Mouse (Mus musculus): ENCODE data around the gene Gm7029.

Gm7029 gene

GRCm38 (mm10) chr17:33913264-33913663 is 39.6 kb downstream of the Gm7029 start:
- DNase-seq (ENCODE audit: low spot score in 2 of 2) = no peak

- DNase-seq (ENCODE audit: low spot score in 2 of 2) = no peak
Observed at GRCm38 (mm10) chr17:33913905-33914304, 40.3 kb downstream of the Gm7029 start.

GRCm38 (mm10) chr17:33914969-33915391 is 41.3 kb downstream of the Gm7029 start:
- no peak for DNase-seq (ENCODE audit: low spot score in 2 of 2)

GRCm38 (mm10) chr17:33915671-33916250 is 42.1 kb downstream of the Gm7029 start, which contains the start of the genes Tapbp and Zbtb22:
TSS of gene Tapbp (plus strand) at chr17:33915899.
TSS of gene Zbtb22 (plus strand) at chr17:33915904.
- peak; percentile 98 for DNase-seq (ENCODE audit: low spot score in 2 of 2)

GRCm38 (mm10) chr17:33916294-33916693 is 42.7 kb downstream of the Gm7029 start:
- peak; percentile 47 to 63 for DNase-seq (ENCODE audit: low spot score in 2 of 2)

- DNase-seq (ENCODE audit: low spot score in 2 of 2) = no peak
Observed at GRCm38 (mm10) chr17:33916847-33917655, 43.4 kb downstream of the Gm7029 start.

- DNase-seq (ENCODE audit: low spot score in 2 of 2) = no peak
Observed at GRCm38 (mm10) chr17:33917656-33918292, 44.1 kb downstream of the Gm7029 start.

GRCm38 (mm10) chr17:33918293-33919203 is 44.9 kb downstream of the Gm7029 start:
- peak; percentile 44 to 62 for DNase-seq (ENCODE audit: low spot score in 2 of 2)

GRCm38 (mm10) chr17:33919351-33920281 is 46.0 kb downstream of the Gm7029 start:
- DNase-seq (ENCODE audit: low spot score in 2 of 2) = peak; percentile 89 to 90

- DNase-seq (ENCODE audit: low spot score in 2 of 2) = peak; percentile 74 to 82
Observed at GRCm38 (mm10) chr17:33920282-33921097, 46.9 kb downstream of the Gm7029 start.

GRCm38 (mm10) chr17:33921361-33921760 is 47.7 kb downstream of the Gm7029 start:
- DNase-seq (ENCODE audit: low spot score in 2 of 2) = no peak
